Mouse (Mus musculus) olfactory bulb, adult 2 months (tissue): ENCODE measurements around the gene Cmc1.

Source experiments
- CTCF ChIP-seq: fragments of 200-500 bp; IDR thresholded peaks from 2 replicates; pipeline ENCODE4 v1.5.1; 2012; ENCODE audit warnings: low read depth, mild to moderate bottlenecking, low read length, moderate library complexity; ENCODE audit not compliant: insufficient read depth
- POLR2A ChIP-seq: fragments of 200-500 bp; IDR thresholded peaks from 2 replicates; pipeline ENCODE4 v1.6.1; 2012; ENCODE audit warnings: mild to moderate bottlenecking, low read depth, low read length, moderate library complexity; ENCODE audit not compliant: insufficient read depth

DNA sequence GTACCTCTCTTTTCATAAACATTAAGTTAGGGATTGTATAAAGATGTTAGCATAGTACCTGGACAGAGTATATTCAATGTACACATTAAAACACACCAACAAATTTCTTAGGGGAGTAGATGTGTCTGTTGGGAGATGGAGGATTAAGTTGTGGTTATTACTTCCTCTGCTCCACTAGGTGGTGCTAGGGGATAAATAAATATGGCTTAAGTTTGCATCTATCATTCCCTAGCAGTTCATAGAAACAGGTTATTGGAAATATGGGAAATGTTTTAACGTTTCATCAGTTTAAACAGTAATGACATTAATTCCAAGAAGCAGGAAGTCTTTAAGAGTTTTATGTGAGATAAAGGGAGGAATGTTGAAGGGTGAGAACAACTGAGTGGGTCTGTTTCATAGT lies 96.7 kb downstream of the Cmc1 start:
- no peak for TF ChIP-seq CTCF
- TF ChIP-seq POLR2A: no peak
